7 mouse cellular contexts compared by ENCODE assay signal in the genomic region with DNA sequence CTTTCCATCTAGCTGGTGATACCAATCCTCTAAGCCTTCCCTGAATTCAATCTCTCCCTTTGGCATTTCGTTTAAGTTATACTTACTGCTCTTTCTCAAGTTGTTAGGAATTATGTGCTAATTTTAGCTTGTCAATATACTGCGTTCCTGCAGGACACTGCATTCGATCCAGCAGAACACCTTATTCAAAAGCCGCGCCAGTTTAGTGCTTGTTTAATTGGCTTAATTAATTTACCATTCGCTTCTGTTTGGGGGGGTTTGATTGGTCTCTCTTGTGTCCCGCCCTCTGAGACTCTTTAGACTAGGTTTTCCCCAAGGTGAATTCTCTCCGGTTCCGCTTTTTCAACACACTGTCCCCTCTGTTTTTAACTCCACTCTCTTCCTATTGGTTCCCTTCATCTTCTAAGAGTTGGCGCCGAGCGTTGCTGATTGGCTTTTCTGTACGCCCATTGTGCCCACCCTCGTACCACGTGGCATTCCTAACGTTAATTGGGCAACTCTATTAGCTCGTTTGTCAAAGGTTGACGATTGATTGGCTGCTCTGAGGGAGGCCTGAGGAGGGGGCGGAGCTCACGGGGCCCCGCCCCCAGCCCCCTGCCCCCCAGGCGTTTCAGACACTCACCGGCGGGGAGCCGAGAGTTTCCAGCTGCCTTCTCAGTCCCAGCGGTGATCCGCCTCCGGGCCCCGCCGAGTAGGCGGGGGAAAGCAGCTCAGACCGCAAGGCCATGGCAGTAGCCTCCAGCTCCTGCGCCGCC. TPM values are rescaled to one million over a fixed set of nuclear protein-coding genes. Genes with fewer than 3 reads are reported as not detected.
DNase-seq lines count a peak whose midpoint lies in the region; ATAC-seq and TF ChIP-seq lines count a peak whose summit lies in the region.

Gene Tesk2 (plus strand): TSS at position 606 of the 755 bp plus-strand sequence.

- intact Hi-C loops in left cerebral cortex, postnatal 4 days (cut with DNase I), result no loop called here

- H3K4me1 ChIP-seq in embryonic facial prominence, embryonic 10.5 days, result peaks cover 25% of the 10 kb centered on the region
- H3K4me1 ChIP-seq in intestine, postnatal 0 days (replicated peaks; ENCODE audit: control insufficient read depth, insufficient read depth, low read length), result peaks cover 8% of the 10 kb centered on the region; the same call in 1 of the 2 replicates
- H3K4me1 ChIP-seq in midbrain, embryonic 12.5 days, result peaks cover 13% of the 10 kb centered on the region
- peaks cover 4% of the 10 kb centered on the region; the same call in 1 of the 2 replicates for H3K4me1 ChIP-seq in small intestine, adult 2 months (ENCODE audit: control insufficient read depth, insufficient read depth, insufficient read length, low read length)

- H3K36me3 ChIP-seq in embryonic facial prominence, embryonic 10.5 days (replicated peaks), result peaks cover 11% of the 10 kb centered on the region
- H3K36me3 ChIP-seq in intestine, postnatal 0 days (ENCODE audit: control insufficient read depth, insufficient read depth), result no peaks in the 10 kb centered on the region
- peaks cover 6% of the 10 kb centered on the region; the same call in 1 of the 2 replicates for H3K36me3 ChIP-seq in midbrain, embryonic 12.5 days
- H3K36me3 ChIP-seq in small intestine, adult 2 months (ENCODE audit: control insufficient read depth, insufficient read depth, low read length), result peaks cover 1% of the 10 kb centered on the region; the same call in 1 of the 2 replicates

- peak; percentile 97 for ATAC-seq in intestine, postnatal 0 days
- ATAC-seq in midbrain, embryonic 12.5 days (ENCODE audit: low FRiP score, low read depth), result peak; percentile 98

- peak within 1 kb of the TSS; percentile 95 for H3K4me2 ChIP-seq in intestine, postnatal 0 days (replicated peaks; ENCODE audit: low read depth)
- peak within 1 kb of the TSS; percentile 95 for H3K4me2 ChIP-seq in midbrain, embryonic 12.5 days (replicated peaks)

- peaks cover 12% of the 10 kb centered on the region; the same call in 1 of the 2 replicates for H3K27me3 ChIP-seq in embryonic facial prominence, embryonic 10.5 days (replicated peaks; ENCODE audit: low read depth, poor library complexity, severe bottlenecking)
- no peaks in the 10 kb centered on the region for H3K27me3 ChIP-seq in intestine, postnatal 0 days (replicated peaks; ENCODE audit: control insufficient read depth, insufficient read depth, low read length)
- H3K27me3 ChIP-seq in midbrain, embryonic 12.5 days, result peaks cover 13% of the 10 kb centered on the region; the same call in 1 of the 2 replicates
- H3K27me3 ChIP-seq in small intestine, adult 2 months (ENCODE audit: control insufficient read depth, insufficient read depth, low read length), result no peaks in the 10 kb centered on the region

- peak within 1 kb of the TSS; percentile 87 for H3K9ac ChIP-seq in intestine, postnatal 0 days (ENCODE audit: low read depth, low read length)
- H3K9ac ChIP-seq in midbrain, embryonic 12.5 days (replicated peaks), result peak within 1 kb of the TSS; percentile 81

- peak within 1 kb of the TSS; percentile 90 for H3K4me3 ChIP-seq in embryonic facial prominence, embryonic 10.5 days
- peak within 1 kb of the TSS; percentile 88 for H3K4me3 ChIP-seq in intestine, postnatal 0 days (ENCODE audit: low read depth, low read length)
- peak within 1 kb of the TSS; percentile 83 for H3K4me3 ChIP-seq in midbrain, embryonic 12.5 days
- peak within 1 kb of the TSS; percentile 98 for H3K4me3 ChIP-seq in small intestine, adult 2 months (ENCODE audit: low read depth, low read length)

- H3K9me3 ChIP-seq in embryonic facial prominence, embryonic 10.5 days, result no peaks in the 10 kb centered on the region
- no peaks in the 10 kb centered on the region for H3K9me3 ChIP-seq in intestine, postnatal 0 days (ENCODE audit: control insufficient read depth)
- no peaks in the 10 kb centered on the region for H3K9me3 ChIP-seq in midbrain, embryonic 12.5 days

- peak; percentile 87 for TF ChIP-seq POLR2A in small intestine, adult 2 months (IDR thresholded peaks at IDR 0.05; ENCODE audit: low read depth, low read length)

- peak; percentile 92 for DNase-seq in adrenal gland, postnatal 10 days
- DNase-seq in embryonic facial prominence, embryonic 10.5 days (ENCODE audit: low spot score), result peak; percentile 95
- DNase-seq in gonadal fat pad, adult 2 months (ENCODE audit: low read depth), result peak; percentile 78
- DNase-seq in left cerebral cortex, postnatal 4 days, result peak; percentile 94

- WGBS in embryonic facial prominence, embryonic 10.5 days, result 1% methylated on average over 34 of the region's 34 CpGs
- under 1% methylated on average over 30 of the region's 34 CpGs for WGBS in intestine, postnatal 0 days
- 2% methylated on average over 34 of the region's 34 CpGs for WGBS in midbrain, embryonic 12.5 days
- under 1% methylated on average over 34 of the region's 34 CpGs for WGBS in small intestine, adult 2 months

- no peak for TF ChIP-seq CTCF in intestine, postnatal 0 days (IDR thresholded peaks at IDR 0.05; ENCODE audit: low read depth)
- no peak for TF ChIP-seq CTCF in small intestine, adult 2 months (IDR thresholded peaks at IDR 0.05; ENCODE audit: extremely low read depth, insufficient read length, insufficient replicate concordance, low read depth, low read length)

- H3K27ac ChIP-seq in embryonic facial prominence, embryonic 10.5 days (replicated peaks), result peak within 1 kb of the TSS; percentile 88
- peak within 1 kb of the TSS; percentile 86 for H3K27ac ChIP-seq in intestine, postnatal 0 days (ENCODE audit: low read depth, low read length)
- peak within 1 kb of the TSS; percentile 77 for H3K27ac ChIP-seq in midbrain, embryonic 12.5 days (replicated peaks)
- H3K27ac ChIP-seq in small intestine, adult 2 months (ENCODE audit: insufficient read depth, low read depth, low read length), result peak within 1 kb of the TSS; percentile 77

RNA-seq across cellular contexts. Expression of gene Tesk2, which starts in this region (rescaled TPM):
- total RNA-seq in adrenal gland, postnatal 10 days (2021), result 1 to 10 TPM; 5.1 to 5.7 TPM
- polyA plus RNA-seq in embryonic facial prominence, embryonic 10.5 days (2016; fragmentation: Nextera tagmentation; extraction: Ambion mirVana), result 8.8 and 9.7 TPM in 2 replicates
- polyA plus RNA-seq in gonadal fat pad, adult 2 months (2012; rRNA removed), result 12.7 and 12.8 TPM in 2 replicates
- polyA plus RNA-seq in intestine, postnatal 0 days (2015; fragmentation: Nextera tagmentation; extraction: Ambion mirVana), result 6.6 and 6.9 TPM in 2 replicates
- 1 to 10 TPM; 2.0 to 2.2 TPM for total RNA-seq in left cerebral cortex, postnatal 4 days (2021)
- 5.3 and 5.7 TPM in 2 replicates for polyA plus RNA-seq in midbrain, embryonic 12.5 days (2016; fragmentation: Nextera tagmentation; extraction: Ambion mirVana)
- polyA plus RNA-seq in small intestine, adult 2 months (2012; rRNA removed), result 5.5 and 25.6 TPM in 2 replicates

Comparison
In these comparisons a context has a peak if more than half of its experiments do, and no peak if none do; other contexts are left out.
1. Peak in every context shown above with its lines: DNase-seq, ATAC-seq, H3K4me3 ChIP-seq and H3K27ac ChIP-seq.